Mouse (Mus musculus) adipocyte (in vitro differentiated cells): ENCODE results near the gene Fcrl5.

Experiments used
- DNase-seq: peaks from one replicate; pipeline ENCODE4 v3.0.0-alpha.2; 2016; ENCODE audit warnings: low spot score

The Fcrl5 gene

GRCm38 (mm10) chr3:87500088-87501055 lies 64.8 kb downstream of the Fcrl5 start:
- DNase-seq: no peak

DNA sequence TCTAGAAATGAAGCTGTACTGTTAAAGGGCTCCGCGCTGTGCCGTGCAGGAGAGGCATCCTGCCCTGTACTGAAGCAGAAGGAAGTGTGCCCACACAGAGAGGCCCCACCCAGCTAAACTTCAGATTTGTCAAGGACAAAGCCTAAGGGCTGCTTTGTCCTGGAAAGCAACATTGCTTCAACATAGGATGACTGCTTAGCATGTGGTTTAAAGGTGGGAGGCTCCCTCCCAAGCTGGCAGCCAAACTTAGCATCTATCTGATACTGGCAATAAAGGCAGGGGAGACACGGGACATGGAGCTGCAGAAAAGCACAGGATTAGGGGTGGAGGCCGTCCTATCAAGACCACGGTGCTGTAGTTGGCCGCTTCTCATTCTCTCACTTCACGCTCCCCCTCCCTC lies 65.6 kb downstream of the Fcrl5 start:
- DNase-seq: no peak

DNA sequence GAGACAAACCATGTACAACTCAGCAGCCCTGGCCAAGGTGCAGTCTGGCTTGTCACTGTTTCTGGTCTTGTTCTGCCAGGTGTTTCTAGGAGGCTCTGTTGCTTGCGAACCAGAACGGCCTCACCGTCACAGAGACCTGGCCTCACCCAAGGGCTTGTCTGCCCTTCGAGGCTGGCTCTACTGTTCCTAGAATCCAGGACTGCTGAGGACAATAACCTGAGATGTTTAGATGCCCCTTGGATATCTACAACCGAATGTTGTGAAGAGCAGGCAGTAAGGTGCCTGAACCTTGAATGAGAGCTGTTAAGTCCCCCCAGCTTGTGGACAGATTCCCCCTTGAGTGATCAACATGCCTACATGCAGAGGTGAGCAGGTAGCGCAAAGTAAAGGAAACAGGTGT lies 67.2 kb downstream of the Fcrl5 start:
- DNase-seq: peak; percentile 1

DNA sequence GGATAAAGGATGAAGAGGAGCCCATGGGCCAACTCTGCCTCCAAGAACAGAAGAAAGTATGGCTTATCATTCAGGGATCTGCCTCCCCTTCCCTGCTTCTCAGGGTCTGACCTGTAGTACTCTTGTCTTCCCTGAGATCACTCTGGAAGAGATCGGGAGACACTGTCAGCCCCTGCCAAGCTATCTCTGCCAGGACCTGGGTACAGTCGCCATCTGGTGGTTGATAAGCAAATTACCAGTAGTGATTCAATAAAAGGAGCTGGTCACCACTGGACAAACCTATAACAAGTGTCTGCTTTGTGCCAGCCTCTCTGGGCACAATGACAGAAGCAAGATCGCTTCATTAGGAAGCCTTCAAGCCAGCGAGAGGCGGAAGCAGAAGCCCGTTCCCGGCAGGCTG lies 68.8 kb downstream of the Fcrl5 start:
- peak; percentile 72 for DNase-seq

- DNase-seq: no peak
Observed at GRCm38 (mm10) chr3:87504749-87505425, 69.3 kb downstream of the Fcrl5 start.

DNA sequence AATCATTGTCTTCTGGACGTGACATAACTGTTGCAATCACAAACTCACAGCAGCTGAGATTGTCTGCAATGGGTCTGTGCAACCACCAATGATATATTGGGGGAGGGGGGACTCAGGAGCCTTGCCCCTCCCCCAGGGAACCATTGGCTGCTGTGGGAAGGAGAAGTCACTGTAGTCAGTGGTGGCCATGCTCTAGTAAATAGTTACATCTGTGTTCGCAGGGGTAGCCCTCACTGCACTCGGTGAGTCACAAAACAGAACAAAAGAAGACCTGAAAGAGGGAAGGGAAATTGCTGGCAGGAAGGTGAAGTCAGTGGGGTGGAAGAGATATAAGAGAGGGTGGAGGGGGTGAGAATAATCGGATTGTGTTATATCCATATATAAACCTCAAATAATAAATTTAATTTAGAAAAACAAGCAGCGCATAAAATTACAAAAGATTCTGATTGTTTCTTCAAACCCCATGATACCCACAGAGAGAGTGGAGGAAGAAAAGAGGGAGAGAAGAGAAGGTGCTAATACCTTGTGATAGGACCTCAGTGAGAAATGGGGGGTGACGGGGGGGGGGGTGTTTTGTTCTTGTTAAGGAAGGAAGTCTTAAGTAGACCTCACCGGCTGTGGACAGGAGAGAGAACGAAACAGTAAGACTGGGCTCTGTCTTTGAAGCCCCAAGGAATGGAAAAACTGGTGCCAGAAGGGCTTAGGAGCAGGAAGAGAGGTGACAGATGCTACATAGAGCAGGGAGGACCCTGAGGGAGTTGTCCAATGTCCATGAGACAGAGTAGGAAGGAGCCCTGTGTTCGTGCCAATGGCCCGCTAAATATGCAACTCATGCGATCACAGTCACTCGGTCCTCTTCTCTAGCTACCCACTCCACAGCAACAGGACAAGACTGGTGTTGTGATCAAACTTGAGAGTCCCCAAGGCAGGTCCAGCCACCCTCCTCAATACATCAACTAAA lies 71.2 kb downstream of the Fcrl5 start:
- no peak for DNase-seq

DNA sequence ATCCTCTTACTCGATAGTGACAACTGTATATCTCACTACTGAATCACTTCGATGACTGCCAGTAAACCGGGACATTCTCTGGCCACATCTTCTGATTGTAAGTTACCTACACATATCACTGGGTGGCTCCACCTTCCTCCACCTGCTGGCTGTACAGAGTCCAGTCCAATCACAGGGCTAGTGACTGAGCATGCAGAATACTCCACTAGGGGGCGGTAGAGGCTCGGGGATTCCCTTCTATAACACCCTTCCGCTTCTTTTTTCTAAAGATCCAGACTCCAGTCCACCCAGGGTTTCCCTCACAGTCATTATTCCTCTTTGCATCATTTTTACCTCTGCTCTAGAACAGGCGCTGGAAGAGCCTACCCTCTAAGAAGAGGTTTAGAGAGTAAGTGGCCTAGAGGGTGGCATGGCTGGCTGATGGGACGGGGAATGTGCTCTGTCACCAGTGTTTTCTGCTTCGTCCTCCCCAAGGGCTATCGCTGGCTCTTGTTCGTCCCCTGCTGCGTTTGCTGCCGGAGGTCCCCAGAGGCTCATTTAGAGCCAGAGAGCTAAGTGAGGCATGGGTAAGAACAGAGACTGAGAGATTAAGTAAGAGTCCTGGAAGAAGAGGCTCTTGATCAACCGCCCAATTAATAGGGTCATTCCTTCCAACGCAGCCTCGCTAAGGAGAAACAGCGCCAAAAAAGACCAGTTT lies 72.8 kb downstream of the Fcrl5 start:
- peak; percentile 98 for DNase-seq

DNA sequence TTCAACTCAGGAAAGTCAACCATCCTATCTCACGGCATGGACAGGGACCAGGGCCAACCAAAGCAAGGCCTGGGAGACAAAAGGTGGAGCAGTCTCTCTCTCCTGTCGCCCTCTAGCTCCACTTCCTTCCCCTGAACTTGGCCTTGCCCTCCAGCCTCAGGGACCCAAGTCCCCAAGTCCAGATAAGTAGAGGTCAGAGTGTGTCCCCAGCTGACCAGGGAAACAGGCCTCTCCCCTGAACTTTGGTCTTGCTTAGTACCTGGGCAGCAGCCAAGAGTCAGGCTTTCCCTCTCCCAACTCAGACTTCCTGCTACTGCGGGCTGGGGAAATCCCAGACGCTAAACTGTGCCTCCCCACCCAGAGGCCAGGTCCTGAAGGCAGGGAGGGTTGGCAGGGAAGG lies 73.5 kb downstream of the Fcrl5 start:
- DNase-seq: peak; percentile 94

- no peak for DNase-seq
Observed at GRCm38 (mm10) chr3:87510832-87511231, 75.3 kb downstream of the Fcrl5 start.

DNA sequence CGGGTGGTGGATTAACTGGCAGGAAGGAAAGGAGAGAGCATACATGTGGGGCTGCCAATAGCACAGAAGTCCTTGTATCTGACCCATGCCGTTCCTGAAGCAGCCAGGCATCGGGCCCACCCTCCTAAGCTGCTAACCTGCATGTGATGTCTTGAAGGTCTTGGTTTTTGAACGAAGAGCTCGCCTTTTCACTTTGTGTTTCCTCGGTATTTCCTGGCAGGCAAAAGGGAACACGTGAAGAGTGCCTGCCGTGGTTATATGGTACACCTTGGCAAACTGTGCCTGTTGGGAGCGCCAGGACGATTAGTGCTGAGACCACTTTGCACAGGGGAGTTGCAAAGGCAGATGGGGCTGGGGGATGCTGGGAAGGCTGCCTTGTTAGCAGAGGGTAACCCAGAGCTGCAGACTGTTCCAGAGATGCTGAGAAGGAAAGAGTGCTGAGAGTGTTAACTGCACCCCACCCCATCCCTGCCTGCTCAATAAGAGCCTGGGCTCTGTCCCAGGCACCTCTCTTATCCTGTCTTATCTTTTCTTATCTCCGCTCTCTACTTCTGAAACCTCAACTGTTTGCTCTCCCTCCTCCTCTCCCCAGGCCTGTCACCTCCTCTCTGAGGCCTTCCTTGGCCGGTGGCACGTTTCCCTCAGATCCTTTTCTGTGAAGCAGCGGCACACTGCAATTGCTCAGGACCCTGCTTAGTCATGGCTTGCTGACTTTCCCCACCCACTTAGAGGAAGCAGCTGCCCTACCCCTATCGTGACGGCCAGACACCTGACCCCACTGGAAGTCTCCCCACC lies 76.6 kb downstream of the Fcrl5 start:
- no peak for DNase-seq

- no peak for DNase-seq
Observed at GRCm38 (mm10) chr3:87515567-87516081, 80.1 kb downstream of the Fcrl5 start.

DNA sequence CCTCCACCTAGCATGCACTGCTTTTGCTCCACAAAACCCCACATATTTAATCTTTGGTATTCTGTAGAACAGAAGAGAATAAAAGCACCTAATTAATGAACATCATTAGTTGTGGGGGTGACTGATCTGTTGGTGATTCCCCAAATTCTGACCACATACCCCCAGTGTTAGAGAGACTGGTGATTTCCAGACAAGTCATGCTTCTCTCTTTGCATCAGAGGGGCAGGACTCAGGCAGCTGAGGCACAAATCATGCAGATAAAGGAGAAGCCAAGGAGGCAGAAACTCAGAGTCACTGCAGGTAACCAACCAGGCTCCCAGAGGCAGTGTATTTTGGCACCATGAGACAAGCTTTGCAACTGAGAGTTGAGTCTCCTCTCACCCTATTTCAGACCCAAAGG lies 82.9 kb downstream of the Fcrl5 start:
- DNase-seq: no peak

- no peak for DNase-seq
Observed at GRCm38 (mm10) chr3:87521126-87521525, 85.6 kb downstream of the Fcrl5 start.

GRCm38 (mm10) chr3:87521833-87522232 lies 86.3 kb downstream of the Fcrl5 start:
- DNase-seq: no peak

DNA sequence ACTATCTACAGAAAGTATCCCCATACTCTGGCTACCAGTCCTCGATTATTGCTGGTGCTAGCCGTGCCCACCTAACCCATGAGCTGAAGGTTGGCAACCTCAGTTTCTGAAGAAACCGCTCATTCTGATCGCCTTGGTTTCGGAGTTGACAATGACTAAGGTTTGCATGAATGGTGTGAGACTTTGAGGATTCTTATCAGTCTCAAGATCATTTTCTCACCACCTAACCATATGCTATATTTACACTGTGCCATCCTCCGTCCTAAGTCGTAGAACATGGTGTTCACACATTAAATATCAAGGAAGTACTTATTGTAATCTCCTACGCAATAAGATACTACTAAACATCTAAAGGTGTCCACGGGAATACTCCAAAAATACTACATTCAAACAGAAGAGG lies 88.1 kb downstream of the Fcrl5 start:
- no peak for DNase-seq

- DNase-seq: peak; percentile 89
Observed at GRCm38 (mm10) chr3:87525043-87525836, 89.7 kb downstream of the Fcrl5 start, which contains the start of gene Etv3. Gene Etv3, plus strand, starts transcription at chr3:87525407.

- peak; percentile 45 for DNase-seq
Observed at GRCm38 (mm10) chr3:87525837-87526570, 90.4 kb downstream of the Fcrl5 start.

GRCm38 (mm10) chr3:87527139-87527538 lies 91.6 kb downstream of the Fcrl5 start:
- no peak for DNase-seq

GRCm38 (mm10) chr3:87528021-87528420 lies 92.4 kb downstream of the Fcrl5 start:
- DNase-seq: no peak
